Mouse (Mus musculus): ENCODE results near the gene BC016579.

- no peak for TF ChIP-seq CTCF (IDR thresholded peaks at IDR 0.05; ENCODE audit: insufficient read depth, low read length)
- TF ChIP-seq POLR2A (IDR thresholded peaks at IDR 0.05; ENCODE audit: borderline replicate concordance, extremely low read depth, low read depth, low read length): no peak
Measured at GRCm38 (mm10) chr16:45613247-45613646, 40.6 kb downstream of the BC016579 start.
